Mouse (Mus musculus): Measurements from ENCODE around the gene Krtap16-1. TPM values are rescaled to one million over a fixed set of nuclear protein-coding genes. Genes with fewer than 3 reads are reported as not detected.

Krtap16-1 gene
- polyA plus RNA-seq, 1 experiment from 2014 or later, result not detected

DNA sequence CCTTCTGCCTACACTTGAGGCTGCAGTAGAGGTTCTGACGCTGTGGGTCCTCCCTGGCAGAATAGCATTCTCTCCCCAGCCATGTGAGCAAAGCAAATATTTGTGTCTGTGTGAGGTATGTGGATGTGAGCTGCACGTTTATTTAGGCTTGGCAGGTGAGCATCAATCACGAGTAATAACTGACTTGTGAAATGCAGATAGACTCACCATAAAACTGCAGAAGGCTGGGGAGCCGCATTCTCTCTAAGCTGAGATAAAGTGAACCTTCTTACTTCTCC is 7.9 kb upstream of the Krtap16-1 start:
- Histone ChIP-seq H3K4me2 (no peak overlapping the region), H3K27me3 (peaks cover 13% of the 10 kb centered on the region), H3K9me3 (no peaks in the 10 kb centered on the region), H3K4me3 (no peak overlapping the region), H3K36me3 (no peaks in the 10 kb centered on the region), H3K9ac (no peak overlapping the region), H3K4me1 (peaks cover 3% of the 10 kb centered on the region; the same call in 1 of the 2 replicates), H3K27ac (no peak overlapping the region)
- no peak for ATAC-seq (ENCODE audit: borderline replicate concordance, extremely low read depth, low FRiP score, low TSS enrichment)
- whole genome bisulfite sequencing, result 26% methylated on average over 4 of the region's 4 CpGs

DNA sequence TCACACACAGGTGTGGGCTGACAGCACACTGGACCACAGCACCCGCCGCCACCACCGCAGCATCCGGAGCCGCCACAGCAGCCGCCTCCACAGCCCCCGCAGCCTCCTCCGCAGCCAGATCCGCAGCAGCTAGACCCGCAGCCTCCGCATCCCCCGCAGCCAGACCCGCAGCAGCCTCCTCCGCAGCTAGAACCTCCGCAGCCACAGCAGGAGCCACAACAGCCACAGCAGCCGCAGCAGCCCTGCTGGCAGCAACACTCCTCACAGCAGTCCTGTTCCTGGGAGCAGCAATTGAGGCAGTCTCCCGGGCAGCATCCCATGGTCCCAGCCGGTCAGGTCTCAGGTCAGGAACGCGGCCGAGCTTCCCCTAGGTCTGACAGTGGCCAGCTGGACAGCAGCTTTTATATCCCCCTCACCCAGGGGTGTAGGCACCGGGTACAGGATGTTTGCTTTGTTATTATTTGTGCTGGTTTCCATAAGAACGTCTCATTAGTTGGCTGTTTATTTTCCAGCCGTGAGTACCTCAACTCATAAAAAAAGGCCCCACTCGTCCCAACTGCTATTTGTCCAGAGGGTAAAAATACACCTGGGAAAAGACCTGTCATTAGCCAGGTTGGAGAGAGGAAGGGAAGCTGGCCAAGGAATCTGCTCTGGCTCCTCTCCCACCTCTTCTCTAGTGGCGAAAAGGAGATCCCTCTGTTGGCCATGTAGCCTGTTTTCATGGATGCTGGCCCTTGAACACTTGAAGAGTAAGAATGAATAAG is 7.4 kb upstream of the Krtap16-1 start, which contains the start of gene Krtap17-1:
TSS of gene Krtap17-1 (minus strand) at position 375 of the 764 bp plus-strand sequence.
- no peak for ATAC-seq (ENCODE audit: borderline replicate concordance, extremely low read depth, low FRiP score, low TSS enrichment)

DNA sequence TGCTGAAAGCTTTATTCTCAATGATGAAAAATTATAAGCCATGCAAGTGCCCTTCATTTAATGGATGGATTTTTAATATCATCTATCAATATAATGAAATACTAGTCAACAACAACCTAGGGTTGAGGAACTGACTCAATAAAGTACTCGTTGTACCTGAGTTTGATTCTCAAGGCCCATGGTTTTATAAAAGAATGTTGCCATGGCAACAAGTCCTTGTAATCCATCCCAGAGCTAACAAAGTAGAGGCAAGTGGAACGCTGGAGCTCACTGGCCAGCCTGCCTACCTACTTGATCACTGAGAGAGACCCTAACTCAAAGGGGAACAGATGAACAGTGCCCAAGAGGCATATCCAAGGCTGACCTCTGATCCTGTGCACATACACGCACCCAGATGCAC is 4.2 kb upstream of the Krtap16-1 start:
- Histone ChIP-seq H3K9me3 (no peaks in the 10 kb centered on the region), H3K27me3 (peaks cover 13% of the 10 kb centered on the region), H3K4me2 (no peak overlapping the region), H3K4me3 (no peak overlapping the region), H3K36me3 (no peaks in the 10 kb centered on the region), H3K27ac (no peak overlapping the region), H3K9ac (no peak overlapping the region), H3K4me1 (peaks cover 3% of the 10 kb centered on the region; the same call in 1 of the 2 replicates)
- 73% methylated on average over 3 of the region's 3 CpGs for WGBS
- ATAC-seq (ENCODE audit: borderline replicate concordance, extremely low read depth, low FRiP score, low TSS enrichment), result no peak

More for the DNA sequence above, 7.4 kb upstream of the Krtap16-1 start, which contains the start of gene Krtap17-1:
- peak within 1 kb of the TSS; percentile 32 for H3K4me2 ChIP-seq
- H3K36me3 ChIP-seq, result no peaks in the 10 kb centered on the region
- H3K9ac ChIP-seq, result no peak within 1 kb of the TSS
- 22% methylated on average over 26 of the region's 26 CpGs for WGBS
- H3K4me1 ChIP-seq, result peaks cover 3% of the 10 kb centered on the region; the same call in 1 of the 2 replicates
- H3K27me3 ChIP-seq, result peaks cover 13% of the 10 kb centered on the region
- H3K27ac ChIP-seq, result no peak within 1 kb of the TSS
- no peaks in the 10 kb centered on the region for H3K9me3 ChIP-seq
- H3K4me3 ChIP-seq, result 0 out of 2 replicates have a peak within 1 kb of the TSS, but pooled peaks have one; percentile 4

DNA sequence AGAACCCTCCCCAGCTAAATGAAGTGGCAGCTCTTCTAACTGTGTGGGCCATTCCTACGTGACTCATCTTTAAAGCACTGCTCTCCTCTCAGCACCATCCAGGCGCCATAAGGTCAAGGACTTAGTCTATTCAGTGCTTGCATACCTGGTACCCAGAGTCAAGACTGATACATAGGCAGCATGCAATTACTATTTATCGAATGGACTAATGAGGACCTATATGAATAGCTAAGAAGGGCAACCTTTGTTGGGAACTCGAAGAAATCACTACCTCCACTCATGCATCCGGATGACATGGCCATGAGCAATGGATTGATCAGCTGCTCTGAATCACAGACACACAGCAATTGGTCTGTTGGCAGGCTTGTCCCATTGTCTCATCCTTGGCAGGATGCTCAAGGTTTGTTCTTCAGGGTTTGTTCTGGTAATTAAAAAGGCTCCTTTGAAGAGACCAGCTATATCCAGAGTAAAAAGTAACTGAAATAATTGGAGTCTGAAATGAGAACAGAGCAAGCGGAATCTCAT is 3.5 kb upstream of the Krtap16-1 start:
- Histone ChIP-seq H3K9ac (no peak overlapping the region), H3K4me3 (no peak overlapping the region), H3K4me2 (no peak overlapping the region), H3K27ac (no peak overlapping the region), H3K9me3 (no peaks in the 10 kb centered on the region), H3K27me3 (peaks cover 13% of the 10 kb centered on the region), H3K4me1 (peaks cover 3% of the 10 kb centered on the region; the same call in 1 of the 2 replicates), H3K36me3 (no peaks in the 10 kb centered on the region)
- 82% methylated on average over 6 of the region's 6 CpGs for WGBS
- ATAC-seq (ENCODE audit: borderline replicate concordance, extremely low read depth, low FRiP score, low TSS enrichment), result no peak

DNA sequence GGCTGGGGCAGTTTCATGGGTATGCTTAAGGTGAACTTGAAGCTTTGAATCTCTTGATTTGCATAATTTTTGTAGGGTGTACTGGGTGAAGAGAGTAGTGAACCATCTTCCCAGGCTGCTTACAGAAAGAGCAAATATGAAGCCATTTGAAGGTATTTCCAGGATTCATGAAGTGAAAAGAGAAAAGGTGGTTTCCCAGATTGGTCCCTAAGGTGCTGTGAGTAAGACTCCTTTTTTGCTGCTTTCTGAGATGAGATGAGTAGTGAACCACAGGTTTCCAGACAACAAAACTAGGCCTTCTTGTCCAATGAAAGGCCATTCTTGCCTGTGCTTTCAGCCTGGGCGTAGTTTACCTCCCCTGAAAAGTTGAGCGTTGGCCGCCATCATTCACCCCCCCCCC is 2.1 kb upstream of the Krtap16-1 start:
- ATAC-seq (ENCODE audit: borderline replicate concordance, extremely low read depth, low FRiP score, low TSS enrichment), result no peak
- Histone ChIP-seq H3K27me3 (peaks cover 4% of the 10 kb centered on the region), H3K9me3 (no peaks in the 10 kb centered on the region), H3K4me2 (no peak overlapping the region), H3K36me3 (no peaks in the 10 kb centered on the region), H3K4me1 (no peaks in the 10 kb centered on the region), H3K27ac (no peak overlapping the region), H3K4me3 (no peak overlapping the region), H3K9ac (no peak overlapping the region)
- 93% methylated on average over 3 of the region's 3 CpGs for WGBS

DNA sequence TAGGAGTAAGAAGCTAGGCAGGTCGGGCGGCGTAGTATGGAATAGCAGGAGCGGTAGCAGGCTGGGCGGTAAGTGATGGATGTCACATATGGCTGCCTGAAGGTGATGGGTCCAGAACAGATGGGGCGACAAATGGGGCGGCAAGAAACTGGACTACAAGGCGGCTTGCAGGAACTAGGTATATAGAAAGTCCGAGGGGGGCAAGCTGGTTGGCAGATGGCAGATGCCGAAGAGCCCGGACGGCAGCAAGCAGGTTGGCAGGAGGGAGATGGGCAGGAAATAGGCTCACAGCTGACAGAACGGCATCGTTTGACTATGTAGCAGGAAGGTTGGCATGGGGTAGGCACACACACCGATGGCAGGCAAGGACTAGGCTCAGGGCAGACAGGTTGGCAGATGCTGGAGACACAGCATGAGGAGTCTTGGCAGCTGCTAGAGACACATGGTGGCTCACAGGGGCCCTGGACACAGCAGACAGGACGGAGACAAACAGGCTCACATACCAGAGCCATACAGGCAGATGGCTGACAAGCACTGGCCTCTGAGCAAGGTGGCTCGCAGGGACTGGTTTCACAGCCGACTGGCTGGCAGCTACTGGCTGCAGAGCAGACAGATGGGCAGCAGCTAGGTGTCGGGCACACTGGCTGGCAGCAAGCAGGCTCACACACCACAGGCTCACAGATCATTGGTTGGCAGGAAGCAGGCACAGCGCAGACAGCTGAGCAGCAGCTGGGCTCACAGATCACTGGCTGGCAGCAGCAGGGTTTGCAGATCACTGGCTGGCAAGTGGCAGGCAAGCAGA is 905 bp downstream of the Krtap16-1 start:
- H3K9ac ChIP-seq, result no peak overlapping the region
- no peaks in the 10 kb centered on the region for H3K9me3 ChIP-seq
- no peak overlapping the region for H3K4me2 ChIP-seq
- no peak; the same call in 1 of the 2 replicates for ATAC-seq (ENCODE audit: borderline replicate concordance, extremely low read depth, low FRiP score, low TSS enrichment)
- no peak overlapping the region for H3K27ac ChIP-seq
- 65% methylated on average over 20 of the region's 20 CpGs for WGBS
- H3K36me3 ChIP-seq, result no peaks in the 10 kb centered on the region
- H3K4me3 ChIP-seq, result no peak overlapping the region
- H3K27me3 ChIP-seq, result no peaks in the 10 kb centered on the region
- no peaks in the 10 kb centered on the region for H3K4me1 ChIP-seq

DNA sequence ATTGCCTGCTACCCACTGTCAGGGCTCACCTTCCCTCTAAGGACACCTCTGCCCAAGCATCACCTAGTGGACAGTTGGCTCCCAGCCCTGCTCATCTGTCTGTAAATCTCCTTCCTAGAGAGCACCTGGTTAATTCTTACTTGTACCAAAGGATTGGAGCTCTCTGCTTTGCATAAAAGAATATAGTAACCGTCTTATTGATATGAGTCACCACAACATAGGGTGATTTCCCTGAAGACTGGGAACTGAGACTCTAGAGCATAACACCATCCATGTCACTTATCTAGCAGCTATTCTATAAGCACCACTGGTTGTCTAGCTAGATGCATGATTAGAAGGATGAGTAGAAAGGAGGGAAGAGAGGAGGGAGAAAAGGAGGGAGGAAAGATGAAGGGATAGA is 3.0 kb downstream of the Krtap16-1 start:
- H3K9ac ChIP-seq, result no peak overlapping the region
- no peaks in the 10 kb centered on the region for H3K9me3 ChIP-seq
- no peak overlapping the region for H3K4me2 ChIP-seq
- ATAC-seq (ENCODE audit: borderline replicate concordance, extremely low read depth, low FRiP score, low TSS enrichment), result no peak
- H3K36me3 ChIP-seq, result no peaks in the 10 kb centered on the region
- H3K4me3 ChIP-seq, result no peak overlapping the region
- H3K4me1 ChIP-seq, result no peaks in the 10 kb centered on the region
- WGBS, result 85% methylated on average over 1 of the region's 1 CpGs
- no peak overlapping the region for H3K27ac ChIP-seq
- no peaks in the 10 kb centered on the region for H3K27me3 ChIP-seq

DNA sequence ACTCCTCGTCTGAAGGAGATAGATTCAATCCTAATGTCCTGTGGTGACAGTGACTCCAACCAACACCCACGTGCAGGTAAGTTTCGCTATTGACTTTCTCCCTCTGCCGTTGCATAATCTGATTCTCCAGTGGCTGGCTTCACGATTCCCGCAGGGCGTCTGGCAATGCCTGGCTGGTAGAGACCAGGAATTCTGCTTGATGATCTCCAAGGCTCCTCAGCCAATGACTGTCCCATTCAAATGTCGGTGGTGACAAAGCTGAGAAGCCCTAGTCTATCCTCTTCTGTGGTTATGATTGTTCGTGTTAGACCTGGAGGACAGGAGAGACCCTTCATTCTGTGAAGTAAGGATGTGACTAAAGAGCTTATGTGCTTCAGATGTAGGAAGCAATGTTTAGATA is 3.7 kb downstream of the Krtap16-1 start:
- Histone ChIP-seq H3K4me2 (no peak overlapping the region), H3K9me3 (no peaks in the 10 kb centered on the region), H3K27me3 (no peaks in the 10 kb centered on the region), H3K36me3 (no peaks in the 10 kb centered on the region), H3K4me1 (no peaks in the 10 kb centered on the region), H3K4me3 (no peak overlapping the region), H3K27ac (no peak overlapping the region), H3K9ac (no peak overlapping the region)
- no peak for ATAC-seq (ENCODE audit: borderline replicate concordance, extremely low read depth, low FRiP score, low TSS enrichment)
- WGBS, result 82% methylated on average over 9 of the region's 9 CpGs

DNA sequence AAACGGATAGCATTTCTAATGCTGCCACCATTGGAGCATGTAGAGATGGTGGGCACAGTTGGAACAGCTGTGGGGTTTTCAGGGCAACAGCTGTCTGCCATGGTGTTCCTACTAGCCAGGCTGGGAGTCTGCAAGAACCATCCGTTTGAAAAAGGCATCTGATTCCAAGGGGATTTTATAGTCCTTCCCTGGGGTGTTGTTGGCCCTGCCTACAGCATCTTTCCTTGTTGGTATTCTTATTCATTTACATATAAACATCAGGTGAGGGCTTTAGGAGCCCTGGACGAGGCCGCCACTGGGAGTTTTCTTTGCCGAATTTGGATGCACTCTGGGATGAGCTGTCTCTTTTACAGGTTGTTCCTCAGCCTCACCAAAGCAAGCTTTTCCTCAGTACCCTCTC is 7.4 kb downstream of the Krtap16-1 start, which contains the start of gene Krtap29-1:
TSS of gene Krtap29-1 (minus strand) at position 101 of the 400 bp plus-strand sequence.
- no peak for ATAC-seq (ENCODE audit: borderline replicate concordance, extremely low read depth, low FRiP score, low TSS enrichment)
- WGBS, result 68% methylated on average over 5 of the region's 5 CpGs
- no peak within 1 kb of the TSS for H3K9ac ChIP-seq
- no peaks in the 10 kb centered on the region for H3K36me3 ChIP-seq
- no peaks in the 10 kb centered on the region for H3K4me1 ChIP-seq
- H3K4me2 ChIP-seq, result no peak within 1 kb of the TSS
- peaks cover 2% of the 10 kb centered on the region; the same call in 1 of the 2 replicates for H3K9me3 ChIP-seq
- no peak within 1 kb of the TSS for H3K27ac ChIP-seq
- no peak within 1 kb of the TSS for H3K4me3 ChIP-seq
- no peaks in the 10 kb centered on the region for H3K27me3 ChIP-seq

DNA sequence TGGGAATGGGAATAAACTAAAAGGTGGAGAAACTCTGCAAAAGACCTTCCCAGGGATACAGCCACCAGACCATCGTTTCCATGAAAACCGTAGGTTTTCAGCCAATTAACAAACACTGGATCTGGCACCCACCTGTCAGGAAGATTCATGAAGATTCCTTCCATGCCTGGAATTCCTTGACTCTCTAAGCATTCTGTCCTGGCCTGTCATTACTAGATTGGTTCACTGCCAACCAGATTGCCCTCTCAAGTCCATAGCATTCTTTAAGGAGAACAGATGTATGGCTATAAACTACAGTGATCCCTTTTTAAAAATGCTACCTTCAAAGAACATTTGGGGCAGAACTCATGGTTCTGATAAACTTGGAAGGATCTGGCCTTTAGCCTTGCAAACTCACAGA is 20.4 kb downstream of the Krtap16-1 start:
- H3K9me3 ChIP-seq, result no peaks in the 10 kb centered on the region
- H3K27me3 ChIP-seq, result no peaks in the 10 kb centered on the region
- H3K4me2 ChIP-seq, result no peak overlapping the region
- no peak overlapping the region for H3K4me3 ChIP-seq
- 10% methylated on average over 2 of the region's 2 CpGs for WGBS
- no peaks in the 10 kb centered on the region for H3K36me3 ChIP-seq
- ATAC-seq (ENCODE audit: borderline replicate concordance, extremely low read depth, low FRiP score, low TSS enrichment), result no peak
- no peak overlapping the region for H3K9ac ChIP-seq
- no peaks in the 10 kb centered on the region for H3K4me1 ChIP-seq
- H3K27ac ChIP-seq, result no peak overlapping the region

DNA sequence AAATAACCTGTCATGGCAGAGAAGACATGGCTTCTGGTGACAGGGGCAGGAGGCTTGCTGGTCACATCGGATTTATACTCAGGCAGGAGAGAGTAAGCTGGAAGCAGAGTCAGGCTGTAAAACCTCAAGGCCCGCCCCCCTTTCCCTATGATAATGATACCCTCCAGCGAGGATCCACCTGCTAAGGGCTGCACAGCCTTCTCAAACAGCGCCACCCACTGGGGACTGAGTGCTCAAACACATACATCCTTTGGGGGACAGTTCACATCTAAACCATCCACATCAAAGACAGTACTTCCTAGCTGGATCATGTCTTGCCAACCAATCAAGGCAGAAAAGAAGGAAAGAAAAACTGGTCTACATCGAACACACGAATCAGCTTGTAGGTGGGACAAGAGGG is 22.2 kb downstream of the Krtap16-1 start:
- H3K4me1 ChIP-seq, result no peaks in the 10 kb centered on the region
- 55% methylated on average over 6 of the region's 6 CpGs for WGBS
- no peak for ATAC-seq (ENCODE audit: borderline replicate concordance, extremely low read depth, low FRiP score, low TSS enrichment)
- H3K27me3 ChIP-seq, result no peaks in the 10 kb centered on the region
- H3K4me2 ChIP-seq, result no peak overlapping the region
- no peaks in the 10 kb centered on the region for H3K36me3 ChIP-seq
- no peak overlapping the region for H3K27ac ChIP-seq
- no peak overlapping the region for H3K9ac ChIP-seq
- no peaks in the 10 kb centered on the region for H3K9me3 ChIP-seq
- H3K4me3 ChIP-seq, result no peak overlapping the region

DNA sequence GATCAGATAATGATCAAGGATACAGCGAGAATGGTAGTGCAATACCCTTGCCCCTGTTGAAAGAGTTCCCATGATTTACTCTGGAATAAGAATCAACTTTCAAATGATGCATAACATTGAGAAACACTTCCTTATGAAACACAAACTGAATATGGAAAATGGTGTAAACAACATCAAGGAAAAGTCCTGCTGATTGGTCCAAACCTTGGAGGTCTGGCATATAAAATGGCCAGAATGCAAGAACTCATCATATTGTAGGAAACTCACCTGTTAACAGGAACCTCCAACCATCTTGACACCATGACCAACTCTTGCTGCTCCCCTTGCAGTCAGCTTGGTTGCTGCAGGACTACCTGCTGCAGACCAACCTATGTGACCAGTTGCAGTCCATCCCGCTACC is 38.2 kb downstream of the Krtap16-1 start, which contains the start of gene Krtap9-5:
TSS of gene Krtap9-5 (plus strand) at position 301 of the 400 bp plus-strand sequence.
- WGBS, result 85% methylated on average over 2 of the region's 2 CpGs
- Histone ChIP-seq H3K9ac (no peak within 1 kb of the TSS), H3K27me3 (no peaks in the 10 kb centered on the region), H3K4me3 (no peak within 1 kb of the TSS), H3K4me1 (no peaks in the 10 kb centered on the region), H3K4me2 (no peak within 1 kb of the TSS), H3K36me3 (no peaks in the 10 kb centered on the region), H3K9me3 (no peaks in the 10 kb centered on the region), H3K27ac (no peak within 1 kb of the TSS)
- ATAC-seq (ENCODE audit: borderline replicate concordance, extremely low read depth, low FRiP score, low TSS enrichment), result no peak
